Mouse (Mus musculus) lung, embryonic 15.5 days (tissue): Measurements from ENCODE around the gene Selplg. TPM values are rescaled to one million over a fixed set of nuclear protein-coding genes. Genes with fewer than 3 reads are reported as not detected.
A peak's percentile ranks its signal among the peaks of the same experiment; 100 is the strongest.

Source experiments
- ATAC-seq: fragments of 200-750 bp; cut with Nextera tagmentation; 2 replicates; pipeline ENCODE4 v1.8.0; 2017; ENCODE audit warnings: moderate number of reproducible peaks, borderline replicate concordance; ENCODE audit not compliant: low FRiP score, low TSS enrichment; ENCODE audit errors: extremely low read depth
- H3K27ac ChIP-seq: fragments of 300-500 bp; sonication (generic); 2 replicates; pipeline ENCODE4 v1.5.1; 2015; ENCODE audit warnings: moderate library complexity, mild to moderate bottlenecking, inconsistent platforms
- H3K27me3 ChIP-seq: fragments of 300-500 bp; sonication (generic); 2 replicates; pipeline ENCODE4 v1.6.1; 2015; ENCODE audit warnings: inconsistent platforms
- H3K36me3 ChIP-seq: fragments of 300-500 bp; sonication (generic); 2 replicates; pipeline ENCODE4 v1.6.1; 2015; ENCODE audit warnings: inconsistent platforms
- H3K4me1 ChIP-seq: fragments of 300-500 bp; sonication (generic); 2 replicates; pipeline ENCODE4 v1.6.1; 2015; ENCODE audit warnings: inconsistent platforms
- H3K4me2 ChIP-seq: fragments of 300-500 bp; sonication (generic); 2 replicates; pipeline ENCODE4 v1.6.1; 2015; ENCODE audit warnings: inconsistent platforms, mild to moderate bottlenecking, moderate library complexity
- H3K4me3 ChIP-seq: fragments of 300-500 bp; sonication (generic); 2 replicates; pipeline ENCODE4 v1.5.1; 2015; ENCODE audit warnings: mild to moderate bottlenecking, inconsistent platforms
- H3K9ac ChIP-seq: fragments of 300-500 bp; sonication (generic); 2 replicates; pipeline ENCODE4 v1.6.1; 2015; ENCODE audit warnings: inconsistent platforms
- H3K9me3 ChIP-seq: fragments of 300-500 bp; sonication (generic); 2 replicates; pipeline ENCODE4 v1.6.1; 2016; ENCODE audit warnings: inconsistent platforms
- WGBS: fragments of 180-500 bp; shearing (Covaris S2); methylation state at CpG from one replicate; pipeline ENCODE4 v1.1.7; 2015; 5-methylcytosine and 5-hydroxymethylcytosine counted together
- polyA plus RNA-seq: library from polyadenylated mRNA; unstranded; fragments of >200 nt; fragmentation: Nextera tagmentation; extraction: Ambion mirVana; gene quantifications from 2 replicates; pipeline ENCODE4 v1.2.1, GENCODE M21; 2015

Selplg gene
- polyA plus RNA-seq, 1 experiment from 2014 or later = 8.2 TPM

DNA sequence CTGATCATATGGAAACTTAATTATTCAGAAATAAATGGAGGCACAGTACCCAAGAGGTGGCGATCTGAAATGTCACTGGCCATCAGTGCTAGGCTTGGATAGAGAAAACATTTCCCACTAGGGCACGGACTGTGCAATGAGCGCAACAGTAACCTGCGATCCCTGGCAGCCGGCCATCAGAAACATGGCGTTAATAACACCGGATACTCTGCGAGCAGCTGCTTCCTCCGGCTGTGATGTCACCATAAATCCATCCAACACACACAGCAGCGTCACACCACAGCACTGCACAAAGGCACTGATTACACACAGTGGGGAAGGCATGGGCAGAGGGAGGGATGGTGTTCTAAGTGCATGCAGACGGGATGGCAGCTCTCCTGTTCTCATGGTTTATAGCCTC lies 36.7 kb upstream of the Selplg start:
- 28% methylated on average over 11 of the region's 11 CpGs for WGBS
- Histone ChIP-seq H3K9me3 (no peaks in the 10 kb centered on the region), H3K4me1 (peaks cover 61% of the 10 kb centered on the region), H3K27ac (no peak overlapping the region), H3K36me3 (peaks cover 14% of the 10 kb centered on the region), H3K4me2 (no peak overlapping the region), H3K27me3 (no peaks in the 10 kb centered on the region), H3K9ac (no peak overlapping the region), H3K4me3 (no peak overlapping the region)
- ATAC-seq = 0 out of 2 replicates have a peak, but pooled peaks have one; percentile 24

DNA sequence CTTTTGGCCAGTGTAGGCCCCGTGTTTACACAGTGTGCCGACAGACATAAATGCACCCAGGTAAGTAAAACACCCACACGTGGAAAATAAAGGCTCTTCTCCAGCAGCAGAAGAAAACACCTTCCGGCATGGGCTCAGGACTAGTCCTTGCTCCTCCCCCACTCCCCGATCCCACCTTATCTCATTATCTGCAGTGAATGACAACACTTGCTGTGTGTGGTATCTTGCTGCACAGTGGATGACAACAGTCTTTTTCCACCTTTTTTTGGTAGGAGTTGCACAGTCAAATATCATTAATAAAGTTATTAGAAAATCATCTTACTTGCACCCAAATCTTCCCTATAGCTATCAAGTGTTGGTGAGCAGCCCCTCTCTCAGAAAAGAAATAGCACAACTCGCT lies 32.5 kb upstream of the Selplg start:
- Histone ChIP-seq H3K27ac (no peak overlapping the region), H3K9ac (no peak overlapping the region), H3K9me3 (no peaks in the 10 kb centered on the region), H3K27me3 (no peaks in the 10 kb centered on the region), H3K4me3 (no peak overlapping the region), H3K4me1 (peaks cover 25% of the 10 kb centered on the region), H3K36me3 (peaks cover 28% of the 10 kb centered on the region), H3K4me2 (no peak overlapping the region)
- 80% methylated on average over 6 of the region's 6 CpGs for WGBS
- ATAC-seq = no peak

DNA sequence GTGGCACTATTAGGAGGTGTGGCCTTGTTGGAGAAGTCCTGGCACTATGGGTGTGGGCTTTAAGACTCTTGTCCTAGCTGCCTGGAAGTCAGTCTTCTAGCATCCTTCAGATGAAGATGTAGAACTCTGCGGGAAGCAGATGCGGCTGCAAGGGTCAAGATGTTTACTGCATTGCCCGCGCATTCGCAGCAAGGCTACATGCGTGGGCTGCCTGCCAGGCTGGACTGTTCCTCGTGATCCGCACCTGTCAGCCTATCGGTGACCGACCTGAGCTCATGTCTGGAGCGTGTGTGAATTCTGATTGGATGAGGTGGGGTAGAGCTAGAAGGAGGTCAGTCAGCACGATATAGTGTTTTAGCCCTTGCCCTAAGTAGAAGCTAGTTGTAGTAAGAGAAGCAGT lies 31.6 kb upstream of the Selplg start:
- H3K9ac ChIP-seq = no peak overlapping the region
- peaks cover 28% of the 10 kb centered on the region for H3K36me3 ChIP-seq
- no peaks in the 10 kb centered on the region for H3K9me3 ChIP-seq
- no peaks in the 10 kb centered on the region for H3K27me3 ChIP-seq
- no peak overlapping the region for H3K27ac ChIP-seq
- no peak overlapping the region for H3K4me3 ChIP-seq
- no peak for ATAC-seq
- peaks cover 25% of the 10 kb centered on the region for H3K4me1 ChIP-seq
- WGBS = 90% methylated on average over 12 of the region's 12 CpGs
- no peak overlapping the region for H3K4me2 ChIP-seq

DNA sequence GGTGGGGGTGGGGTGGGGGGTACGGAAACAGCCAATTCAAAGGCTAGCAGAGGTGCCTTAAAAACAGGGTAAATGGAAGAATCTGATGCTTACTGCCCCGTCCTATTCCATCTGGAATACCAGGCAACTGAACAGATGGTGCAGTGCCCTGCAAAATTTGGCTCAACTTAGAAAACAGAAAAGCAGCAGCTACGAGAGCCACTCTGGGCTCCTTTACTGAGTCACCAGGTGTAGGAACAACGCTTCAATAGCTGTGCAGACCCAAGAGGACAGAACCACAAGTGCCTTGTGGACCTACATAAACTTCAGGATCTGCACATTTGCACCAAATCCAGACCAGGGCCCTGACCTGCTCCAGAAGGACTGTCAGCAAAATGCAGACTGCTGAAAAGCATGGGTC lies 30.0 kb upstream of the Selplg start:
- Histone ChIP-seq H3K27me3 (no peaks in the 10 kb centered on the region), H3K36me3 (peaks cover 28% of the 10 kb centered on the region), H3K4me2 (no peak overlapping the region), H3K4me3 (no peak overlapping the region), H3K9me3 (no peaks in the 10 kb centered on the region), H3K27ac (no peak overlapping the region), H3K9ac (no peak overlapping the region), H3K4me1 (peaks cover 19% of the 10 kb centered on the region)
- ATAC-seq = no peak
- 82% methylated on average over 4 of the region's 4 CpGs for WGBS

DNA sequence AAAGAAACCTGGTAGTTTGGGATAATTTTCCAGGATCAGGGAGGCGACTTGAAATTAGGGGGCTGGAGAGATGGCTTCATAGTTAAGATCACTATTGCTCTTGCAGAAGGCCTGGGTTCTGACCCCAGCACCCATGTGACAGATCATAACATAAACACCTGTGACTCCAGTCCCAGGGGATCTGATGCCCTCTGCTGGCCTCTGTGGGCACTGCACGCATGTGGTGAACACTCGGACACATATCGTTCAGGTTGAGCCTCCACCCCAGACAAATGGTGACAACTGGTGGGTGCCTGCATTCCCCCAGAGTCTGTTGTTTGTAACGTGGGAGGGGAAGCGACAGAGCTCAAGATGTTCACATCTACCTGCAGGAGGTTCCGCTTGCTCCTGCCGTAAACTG lies 28.9 kb upstream of the Selplg start:
- Histone ChIP-seq H3K36me3 (peaks cover 28% of the 10 kb centered on the region), H3K27me3 (no peaks in the 10 kb centered on the region), H3K9ac (no peak overlapping the region), H3K27ac (no peak overlapping the region), H3K9me3 (no peaks in the 10 kb centered on the region), H3K4me2 (no peak overlapping the region), H3K4me1 (peaks cover 29% of the 10 kb centered on the region), H3K4me3 (no peak overlapping the region)
- no peak for ATAC-seq
- 95% methylated on average over 8 of the region's 8 CpGs for WGBS

DNA sequence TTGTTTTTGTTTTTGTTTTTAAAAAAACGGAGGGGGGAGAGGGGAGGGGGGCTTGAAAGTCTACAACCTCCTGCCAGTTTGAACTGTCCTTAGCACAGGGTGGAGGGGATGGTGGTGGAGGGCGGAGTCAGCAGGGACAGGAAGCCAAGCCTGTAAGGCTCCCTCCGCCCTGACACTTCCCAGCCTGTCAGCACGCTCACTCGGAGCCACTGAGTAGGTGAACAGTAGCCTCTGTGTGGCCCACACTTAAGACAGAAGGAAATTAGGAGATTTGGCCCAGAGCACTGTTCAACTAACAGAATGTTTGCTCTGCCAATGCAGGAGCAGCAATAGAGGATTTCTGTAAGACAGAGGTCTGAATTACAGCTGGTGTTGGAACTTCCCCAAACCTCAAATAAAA lies 26.5 kb upstream of the Selplg start:
- Histone ChIP-seq H3K9ac (no peak overlapping the region; the same call in 1 of the 2 replicates), H3K4me3 (no peak overlapping the region), H3K36me3 (peaks cover 13% of the 10 kb centered on the region), H3K4me1 (peaks cover 40% of the 10 kb centered on the region), H3K27me3 (no peaks in the 10 kb centered on the region), H3K4me2 (no peak overlapping the region), H3K9me3 (no peaks in the 10 kb centered on the region), H3K27ac (peak overlapping the region; percentile 44)
- 30% methylated on average over 5 of the region's 5 CpGs for WGBS
- peak; percentile 63 for ATAC-seq

DNA sequence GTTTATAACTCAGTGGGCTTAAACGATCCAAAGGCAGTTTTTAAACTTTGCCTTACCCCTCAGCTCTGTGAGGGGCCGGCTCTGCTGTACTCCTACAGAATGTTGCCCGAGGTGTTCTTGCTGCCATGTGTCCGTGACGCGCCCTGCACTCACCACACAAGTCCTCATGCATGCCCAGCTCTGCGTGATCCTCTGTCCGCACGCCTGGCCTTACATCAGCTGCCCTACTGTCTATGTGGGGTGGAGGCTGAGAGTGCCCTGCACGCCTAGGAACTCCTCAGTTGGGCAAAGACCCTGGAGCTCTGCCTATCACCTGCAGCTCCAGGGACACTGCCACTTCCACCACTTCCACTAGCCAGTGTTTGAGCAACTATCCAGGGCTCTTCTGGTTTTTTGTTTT lies 26.1 kb upstream of the Selplg start:
- no peak overlapping the region for H3K9ac ChIP-seq
- H3K36me3 ChIP-seq = peaks cover 8% of the 10 kb centered on the region
- H3K4me3 ChIP-seq = no peak overlapping the region
- H3K9me3 ChIP-seq = no peaks in the 10 kb centered on the region
- peaks cover 40% of the 10 kb centered on the region for H3K4me1 ChIP-seq
- ATAC-seq = no peak
- H3K27ac ChIP-seq = peak overlapping the region; percentile 44; the same call in 1 of the 2 replicates
- no peaks in the 10 kb centered on the region for H3K27me3 ChIP-seq
- 70% methylated on average over 10 of the region's 10 CpGs for WGBS
- no peak overlapping the region for H3K4me2 ChIP-seq

DNA sequence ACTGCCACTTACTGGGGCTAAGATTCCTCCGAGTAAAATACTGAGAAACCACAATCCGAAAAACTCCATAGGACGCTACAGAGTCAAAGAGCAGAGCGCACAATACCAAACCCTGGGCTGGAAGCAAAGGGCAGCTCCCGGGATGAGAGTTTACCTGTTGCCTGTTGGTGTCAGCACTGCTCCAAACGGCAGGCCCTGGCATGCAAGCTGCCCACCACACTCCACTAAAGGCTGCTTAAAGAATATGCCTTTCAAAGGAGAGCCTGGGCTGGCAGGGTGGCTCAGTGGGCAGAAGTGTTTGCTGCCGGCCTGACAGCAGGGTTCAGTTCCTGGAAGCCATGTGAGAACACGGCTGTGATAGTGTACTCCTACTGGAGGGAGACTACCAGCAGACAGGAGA lies 25.2 kb upstream of the Selplg start:
- H3K9ac ChIP-seq = no peak overlapping the region
- H3K4me3 ChIP-seq = no peak overlapping the region
- WGBS = 57% methylated on average over 8 of the region's 8 CpGs
- H3K9me3 ChIP-seq = no peaks in the 10 kb centered on the region
- no peaks in the 10 kb centered on the region for H3K27me3 ChIP-seq
- peaks cover 40% of the 10 kb centered on the region for H3K4me1 ChIP-seq
- no peak for ATAC-seq
- H3K4me2 ChIP-seq = no peak overlapping the region
- peaks cover 7% of the 10 kb centered on the region for H3K36me3 ChIP-seq
- H3K27ac ChIP-seq = no peak overlapping the region

DNA sequence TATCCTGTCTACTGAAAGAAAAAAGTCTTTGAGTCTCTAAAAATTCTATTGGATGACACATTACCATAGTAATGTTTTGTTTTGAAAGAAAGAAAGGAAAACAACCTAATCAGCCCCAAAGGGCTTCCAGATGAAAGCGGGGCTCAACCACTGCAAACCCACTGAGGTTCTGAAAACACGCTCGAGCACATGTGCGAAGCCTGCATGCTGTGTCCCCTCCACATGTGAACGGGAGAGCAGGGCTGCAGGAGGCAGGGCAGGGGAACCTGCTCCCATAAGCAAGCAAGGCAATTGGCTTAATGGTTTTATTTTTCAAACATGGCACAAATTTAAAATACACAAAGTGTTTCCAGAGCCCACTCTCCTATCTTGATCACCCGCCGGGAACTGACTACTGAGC lies 24.2 kb upstream of the Selplg start:
- no peak overlapping the region for H3K4me2 ChIP-seq
- no peak overlapping the region for H3K9ac ChIP-seq
- ATAC-seq = no peak
- H3K27me3 ChIP-seq = no peaks in the 10 kb centered on the region
- WGBS = 65% methylated on average over 7 of the region's 7 CpGs
- no peaks in the 10 kb centered on the region for H3K9me3 ChIP-seq
- H3K36me3 ChIP-seq = peaks cover 12% of the 10 kb centered on the region
- H3K27ac ChIP-seq = no peak overlapping the region
- no peak overlapping the region for H3K4me3 ChIP-seq
- H3K4me1 ChIP-seq = peaks cover 40% of the 10 kb centered on the region

DNA sequence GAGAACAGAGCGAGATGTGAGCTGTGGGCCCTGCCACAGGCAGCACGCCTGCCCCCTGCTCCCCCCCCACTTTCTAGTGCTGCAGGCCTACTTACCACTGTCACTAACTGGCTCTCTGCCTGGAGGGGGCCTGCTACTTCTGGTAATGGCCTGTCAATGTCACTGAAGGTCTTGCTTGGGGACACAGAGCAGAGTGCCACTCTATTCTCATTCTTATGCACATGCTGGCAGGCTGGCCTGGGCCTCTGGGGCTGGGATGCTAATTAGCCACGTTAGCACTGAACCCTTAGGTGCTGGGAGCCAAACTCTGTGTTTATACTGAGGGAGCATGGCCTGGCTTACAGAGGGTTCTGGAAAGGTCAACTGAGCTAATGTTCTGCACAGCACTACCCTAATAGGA lies 23.3 kb upstream of the Selplg start:
- Histone ChIP-seq H3K9ac (no peak overlapping the region), H3K4me3 (no peak overlapping the region), H3K4me2 (no peak overlapping the region), H3K4me1 (peaks cover 40% of the 10 kb centered on the region), H3K27me3 (no peaks in the 10 kb centered on the region), H3K27ac (peak overlapping the region; percentile 20), H3K36me3 (peaks cover 11% of the 10 kb centered on the region), H3K9me3 (no peaks in the 10 kb centered on the region)
- peak; percentile 28; the same call in 1 of the 2 replicates for ATAC-seq
- 52% methylated on average over 3 of the region's 3 CpGs for WGBS

DNA sequence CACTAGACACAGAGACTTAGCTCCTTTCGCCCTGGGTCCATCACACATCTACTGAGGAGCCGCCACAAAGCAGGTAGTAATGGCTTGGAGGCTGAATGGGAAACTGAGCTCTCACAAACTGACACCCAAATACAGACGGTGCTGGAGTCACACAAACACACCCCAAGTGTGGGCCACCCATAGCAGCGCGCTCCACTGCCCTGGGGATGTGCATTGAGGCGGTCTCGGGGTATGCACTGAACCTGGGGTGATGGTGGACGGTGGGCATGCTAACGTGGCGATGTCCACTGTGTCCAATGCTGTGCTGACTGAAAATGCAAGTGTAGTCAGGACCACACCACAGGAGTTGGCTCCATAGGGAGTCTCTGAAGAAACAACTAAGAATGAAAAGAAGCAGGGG lies 22.7 kb upstream of the Selplg start:
- peaks cover 17% of the 10 kb centered on the region for H3K36me3 ChIP-seq
- H3K4me1 ChIP-seq = peaks cover 37% of the 10 kb centered on the region
- H3K9me3 ChIP-seq = no peaks in the 10 kb centered on the region
- no peak overlapping the region for H3K4me3 ChIP-seq
- H3K27ac ChIP-seq = peak overlapping the region; percentile 20; the same call in 1 of the 2 replicates
- no peak overlapping the region for H3K4me2 ChIP-seq
- H3K9ac ChIP-seq = no peak overlapping the region
- no peaks in the 10 kb centered on the region for H3K27me3 ChIP-seq
- no peak for ATAC-seq
- WGBS = 89% methylated on average over 10 of the region's 10 CpGs

DNA sequence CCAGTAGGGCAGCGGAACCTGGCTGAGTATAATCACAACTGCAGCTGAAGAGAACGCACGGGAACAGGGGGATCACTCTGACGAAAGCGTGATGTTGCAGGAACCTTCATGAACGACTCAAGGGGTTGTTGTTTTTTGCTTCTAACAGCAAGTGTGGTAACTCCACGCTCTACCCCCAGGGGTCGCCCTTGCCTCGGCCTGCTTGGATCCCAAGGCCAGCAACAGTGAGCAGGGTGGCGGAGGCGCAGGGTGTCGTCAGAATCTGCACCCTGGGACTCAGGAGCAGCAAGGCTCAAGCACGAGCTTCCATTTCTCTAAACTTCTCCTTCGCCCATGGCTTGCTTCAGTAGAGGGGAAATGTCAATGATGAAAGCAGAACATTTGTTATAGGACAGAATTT lies 22.1 kb upstream of the Selplg start:
- no peak overlapping the region for H3K27ac ChIP-seq
- no peak for ATAC-seq
- H3K4me2 ChIP-seq = no peak overlapping the region
- no peaks in the 10 kb centered on the region for H3K27me3 ChIP-seq
- H3K4me3 ChIP-seq = no peak overlapping the region
- peaks cover 32% of the 10 kb centered on the region for H3K4me1 ChIP-seq
- 39% methylated on average over 14 of the region's 14 CpGs for WGBS
- H3K36me3 ChIP-seq = peaks cover 24% of the 10 kb centered on the region
- no peaks in the 10 kb centered on the region for H3K9me3 ChIP-seq
- no peak overlapping the region for H3K9ac ChIP-seq

DNA sequence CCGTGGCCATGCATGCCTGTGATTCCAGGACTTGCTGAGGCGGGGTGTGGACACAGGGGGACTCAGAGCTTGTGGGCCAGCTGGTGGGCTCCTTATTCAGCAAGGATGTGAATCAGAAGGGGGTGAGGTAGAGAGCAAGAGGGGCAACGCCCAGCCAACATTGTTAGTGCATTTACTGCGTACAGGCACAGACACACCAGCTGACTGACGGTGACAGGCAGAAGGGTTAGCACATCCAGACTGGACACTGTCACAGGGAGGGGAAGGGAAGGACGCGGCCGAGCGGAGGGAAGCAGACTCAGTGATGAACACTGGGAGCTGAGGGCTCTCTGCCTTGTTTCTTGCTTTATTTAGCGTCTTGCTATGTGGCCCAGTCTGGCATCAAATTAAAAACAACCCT lies 21.1 kb upstream of the Selplg start:
- no peaks in the 10 kb centered on the region for H3K27me3 ChIP-seq
- ATAC-seq = no peak
- H3K36me3 ChIP-seq = peaks cover 27% of the 10 kb centered on the region
- no peak overlapping the region for H3K9ac ChIP-seq
- WGBS = 88% methylated on average over 10 of the region's 10 CpGs
- H3K9me3 ChIP-seq = no peaks in the 10 kb centered on the region
- no peak overlapping the region for H3K4me2 ChIP-seq
- H3K4me1 ChIP-seq = peaks cover 22% of the 10 kb centered on the region
- no peak overlapping the region for H3K4me3 ChIP-seq
- H3K27ac ChIP-seq = 0 out of 2 replicates have a peak overlapping the region, but pooled peaks have one; percentile 5
